In the genomic region with DNA sequence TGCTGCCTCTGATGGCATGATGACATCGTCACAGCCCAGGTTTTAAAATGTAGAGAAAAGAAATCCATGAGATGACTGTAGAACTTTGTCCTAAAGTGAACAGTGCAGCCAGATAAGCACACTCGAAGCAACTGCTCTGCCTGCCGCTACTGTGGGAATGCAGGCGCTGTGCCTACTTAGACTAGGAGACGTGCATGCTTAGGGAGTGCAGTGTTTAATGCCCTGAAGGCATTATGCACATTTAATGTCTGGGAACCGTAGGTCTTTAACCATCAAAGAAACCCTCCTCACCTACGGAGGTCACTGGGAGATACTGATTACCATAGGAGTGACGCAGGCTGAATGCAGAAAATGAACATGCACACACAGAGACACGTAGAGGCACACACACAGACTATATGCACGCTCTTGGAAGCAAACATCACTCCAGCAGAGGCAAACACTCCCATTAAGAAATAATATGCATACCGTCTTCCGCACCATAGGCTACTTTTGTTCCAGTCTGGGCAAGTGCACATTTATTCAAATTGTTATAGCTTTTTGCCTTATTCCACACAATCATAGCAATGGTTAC, we compare ENCODE assay signal across 11 mouse cellular contexts. TPM values are rescaled to one million over a fixed set of nuclear protein-coding genes. Genes with fewer than 3 reads are reported as not detected.
DNase-seq lines count a peak whose midpoint lies in the region; ATAC-seq lines count a peak whose summit lies in the region.
"Had no signal": no experiment of that assay in that cellular context is flagged by ENCODE, and none has a peak within 500 bp of the region (broad histone marks: within the 10 kb centered on the region; RNA-seq: fewer than 3 reads in every experiment).

No protein-coding gene starts in this region.

- DNase-seq in embryo, embryonic 10 days (ENCODE audit: low spot score) = peak; percentile 23
- DNase-seq in embryo, embryonic 9.5 days (ENCODE audit: extremely low spot score) = no peak
- peak; percentile 31 to 44 for DNase-seq in right cerebral cortex, adult 2 months (ENCODE audit: low spot score in 2 of 2)
- DNase-seq in right cerebral cortex, adult 18-20 months = no peak
- no peak for DNase-seq in midbrain, embryonic 11.5 days (ENCODE audit: low spot score, missing footprints)
- DNase-seq in right cerebral cortex, postnatal 4 days = peak; percentile 27
- no peak for DNase-seq in testis, postnatal 14 days (ENCODE audit: low spot score)
- no peak for DNase-seq in spleen, adult 12 weeks (ENCODE audit: low spot score)
- DNase-seq: adrenal gland, postnatal 14 days; cerebellum, adult 2 months; liver, postnatal 0 days had no signal

- no peak overlapping the region for H3K4me2 ChIP-seq in midbrain, embryonic 11.5 days

- H3K27ac ChIP-seq in midbrain, embryonic 11.5 days (ENCODE audit: low read depth, low read length) = no peak overlapping the region

- no peak overlapping the region for H3K9ac ChIP-seq in midbrain, embryonic 11.5 days (ENCODE audit: low read length)
- H3K9ac ChIP-seq: liver, postnatal 0 days had no signal

- no peak overlapping the region for H3K4me3 ChIP-seq in midbrain, embryonic 11.5 days (ENCODE audit: low read depth, low read length)

- ATAC-seq in midbrain, embryonic 11.5 days (ENCODE audit: low FRiP score) = peak; percentile 71
- ATAC-seq: liver, postnatal 0 days had no signal

- H3K27me3 ChIP-seq in midbrain, embryonic 11.5 days (ENCODE audit: control insufficient read depth, insufficient read depth, low read length) = no peaks in the 10 kb centered on the region

- no peaks in the 10 kb centered on the region for H3K36me3 ChIP-seq in midbrain, embryonic 11.5 days (ENCODE audit: control insufficient read depth, insufficient read depth, low read length)

- 44% methylated on average over 12 of the region's 12 CpGs for WGBS in midbrain, embryonic 11.5 days

- no peaks in the 10 kb centered on the region for H3K9me3 ChIP-seq in midbrain, embryonic 11.5 days (ENCODE audit: control insufficient read depth, low read length)

- peaks cover 14% of the 10 kb centered on the region for H3K4me1 ChIP-seq in midbrain, embryonic 11.5 days (ENCODE audit: control insufficient read depth, insufficient read depth, low read length)

RNA-seq across cellular contexts. Expression of a gene that starts 48.1 kb away (rescaled TPM):
- polyA plus RNA-seq in midbrain, embryonic 11.5 days (2014; fragmentation: Nextera tagmentation; extraction: Ambion mirVana) = 38.7 and 43.6 TPM in 2 replicates

Comparison
In these comparisons a context has a peak if more than half of its experiments do, and no peak if none do; other contexts are left out.
1. DNase-seq: peak in embryo, embryonic 10 days (single experiment), right cerebral cortex, adult 2 months (2 of 2) and right cerebral cortex, postnatal 4 days (single experiment); none in embryo, embryonic 9.5 days (single experiment), right cerebral cortex, adult 18-20 months (single experiment), midbrain, embryonic 11.5 days (single experiment), testis, postnatal 14 days (single experiment) and spleen, adult 12 weeks (single experiment).